Mouse (Mus musculus) G1E (cell line): ENCODE results near the gene Mbnl1.

Source experiments
- CTCF ChIP-seq: IDR thresholded peaks from 2 replicates; pipeline ENCODE4 v1.5.1; 2012; ENCODE audit warnings: low read depth, low read length, inconsistent platforms, mixed read lengths
- GATA1 ChIP-seq: IDR thresholded peaks from 2 replicates; pipeline ENCODE4 v1.6.1; 2012; ENCODE audit warnings: borderline replicate concordance, low read length, inconsistent platforms, mixed read lengths
- TAL1 ChIP-seq: conservative IDR thresholded peaks from 2 replicates; pipeline ENCODE4 v1.6.1; 2012; ENCODE audit warnings: low read depth, low read length, inconsistent platforms, mixed read lengths

DNA sequence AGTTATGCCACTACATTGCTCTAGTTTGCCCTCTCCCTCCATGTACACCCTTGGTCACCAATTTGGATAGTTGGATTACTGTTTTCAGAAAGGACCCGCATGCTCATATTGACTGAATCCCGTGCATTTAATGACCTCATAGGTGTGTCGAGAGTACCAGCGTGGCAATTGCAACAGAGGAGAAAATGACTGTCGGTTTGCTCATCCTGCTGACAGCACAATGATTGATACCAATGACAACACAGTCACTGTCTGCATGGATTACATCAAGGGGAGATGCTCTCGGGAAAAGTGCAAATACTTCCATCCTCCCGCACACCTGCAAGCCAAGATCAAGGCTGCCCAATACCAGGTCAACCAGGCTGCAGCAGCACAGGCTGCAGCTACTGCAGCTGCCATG lies 140.5 kb downstream of the Mbnl1 start:
- TF ChIP-seq CTCF = no peak
- no peak for TF ChIP-seq TAL1
- TF ChIP-seq GATA1 = no peak
